Mouse (Mus musculus) kidney, adult 2 months (tissue): ENCODE measurements around the gene Ctnnd1.

Experiments
- CTCF ChIP-seq: fragments of 200-500 bp; conservative IDR thresholded peaks from 2 replicates; pipeline ENCODE4 v1.5.1; 2011; ENCODE audit warnings: low read depth, mild to moderate bottlenecking, control low read depth, low read length, moderate library complexity, mixed read lengths; ENCODE audit not compliant: insufficient read depth, insufficient read length
- POLR2A ChIP-seq: fragments of 200-500 bp; IDR thresholded peaks from one replicate; pipeline ENCODE4 v1.6.1; 2011; ENCODE audit warnings: low read depth, low read length, control low read depth

GRCm38 (mm10) chr2:84626366-84626975 lies 24.1 kb downstream of the Ctnnd1 start:
- no peak for TF ChIP-seq CTCF
- no peak for TF ChIP-seq POLR2A
